Mouse (Mus musculus) liver, adult 2 months (tissue): ENCODE results near the gene Wdr17.

ENCODE experiments used
- CTCF ChIP-seq: fragments of 200-500 bp; IDR thresholded peaks from 2 replicates; pipeline ENCODE4 v1.5.1; 2011; ENCODE audit warnings: low read depth, low read length, control low read depth
- POLR2A ChIP-seq: fragments of 200-500 bp; IDR thresholded peaks from 2 replicates; pipeline ENCODE4 v1.6.1; 2011; ENCODE audit warnings: low read length, control low read depth; ENCODE audit not compliant: insufficient read depth; ENCODE audit errors: extremely low read depth

- TF ChIP-seq CTCF (no peak), POLR2A (no peak)
Measured at GRCm38 (mm10) chr8:54808217-54808616, 78.8 kb downstream of the Wdr17 start.
